Mouse (Mus musculus): Measurements from ENCODE around the gene Man1b1.

Man1b1 gene

GRCm38 (mm10) chr2:25332286-25333160 lies at the start of gene Man1b1:
Man1b1 (plus strand) TSS chr2:25332338.
- peak; percentile 99 for DNase-seq

GRCm38 (mm10) chr2:25285551-25285950 lies 46.6 kb upstream of the Man1b1 start:
- no peak for DNase-seq

- DNase-seq = no peak
These were observed 45.8 kb upstream of the Man1b1 start for GRCm38 (mm10) chr2:25286314-25286713.

GRCm38 (mm10) chr2:25286837-25287636 lies 45.1 kb upstream of the Man1b1 start:
- peak; percentile 44 for DNase-seq

GRCm38 (mm10) chr2:25287927-25288649 lies 44.0 kb upstream of the Man1b1 start, which contains the start of gene Tmem210:
Tmem210 (plus strand) TSS chr2:25288145.
- DNase-seq = no peak

GRCm38 (mm10) chr2:25288734-25289345 lies 43.3 kb upstream of the Man1b1 start:
- DNase-seq = no peak

- peak; percentile 79 for DNase-seq
These were observed 42.5 kb upstream of the Man1b1 start, which contains the start of gene Lrrc26 for GRCm38 (mm10) chr2:25289651-25290050. Lrrc26 (plus strand) TSS chr2:25289915.

GRCm38 (mm10) chr2:25290101-25290815 lies 41.9 kb upstream of the Man1b1 start:
- peak; percentile 73 for DNase-seq

- peak; percentile 72 for DNase-seq
These were observed 41.4 kb upstream of the Man1b1 start for GRCm38 (mm10) chr2:25290816-25291130.

GRCm38 (mm10) chr2:25291184-25292053 lies 40.7 kb upstream of the Man1b1 start:
- peak; percentile 51 for DNase-seq

- no peak for DNase-seq
These were observed 40.0 kb upstream of the Man1b1 start for GRCm38 (mm10) chr2:25292054-25292544.

GRCm38 (mm10) chr2:25292856-25293255 lies 39.3 kb upstream of the Man1b1 start:
- peak; percentile 78 for DNase-seq

- DNase-seq = no peak
These were observed 38.4 kb upstream of the Man1b1 start for GRCm38 (mm10) chr2:25293706-25294105.

GRCm38 (mm10) chr2:25297093-25297492 lies 35.0 kb upstream of the Man1b1 start:
- DNase-seq = no peak

GRCm38 (mm10) chr2:25298046-25298445 lies 34.1 kb upstream of the Man1b1 start:
- DNase-seq = no peak

GRCm38 (mm10) chr2:25303452-25303851 lies 28.7 kb upstream of the Man1b1 start:
- no peak for DNase-seq

- DNase-seq = peak; percentile 75
These were observed 28.0 kb upstream of the Man1b1 start for GRCm38 (mm10) chr2:25303931-25304656.

- DNase-seq = no peak
These were observed 27.2 kb upstream of the Man1b1 start for GRCm38 (mm10) chr2:25304657-25305541.

Data from cerebellum, adult 11 months (tissue).